Mouse (Mus musculus) midbrain, postnatal 0 days (tissue): ENCODE measurements around the gene Dlg2. TPM values are rescaled to one million over a fixed set of nuclear protein-coding genes. Genes with fewer than 3 reads are reported as not detected.

ENCODE experiments used
- ATAC-seq: fragments of 200-750 bp; cut with Nextera tagmentation; 2 replicates; pipeline ENCODE4 v1.8.0; 2017; ENCODE audit warnings: moderate number of reproducible peaks, mild to moderate bottlenecking, moderate TSS enrichment, moderate library complexity; ENCODE audit not compliant: low FRiP score
- DNase-seq: peaks from one replicate; pipeline ENCODE4 v3.0.0-alpha.2; 2015; ENCODE audit warnings: low spot score
- H3K27ac ChIP-seq: fragments of 300-500 bp; sonication (generic); 2 replicates; pipeline ENCODE4 v1.5.1; 2014; ENCODE audit warnings: low read depth, mild to moderate bottlenecking, low read length, mixed read lengths
- H3K27me3 ChIP-seq: fragments of 300-500 bp; sonication (generic); 2 replicates; pipeline ENCODE4 v1.6.1; 2014; ENCODE audit warnings: low read length, control low read depth, mixed read lengths; ENCODE audit not compliant: insufficient read depth
- H3K36me3 ChIP-seq: fragments of 300-500 bp; sonication (generic); 2 replicates; pipeline ENCODE4 v1.6.1; 2014; ENCODE audit warnings: low read length, control low read depth, mixed read lengths; ENCODE audit not compliant: insufficient read depth
- H3K4me1 ChIP-seq: fragments of 300-500 bp; sonication (generic); 2 replicates; pipeline ENCODE4 v1.6.1; 2014; ENCODE audit warnings: mild to moderate bottlenecking, control low read depth, antibody characterized with exemption, low read length, mixed read lengths; ENCODE audit not compliant: insufficient read depth
- H3K4me2 ChIP-seq: fragments of 300-500 bp; sonication (generic); 2 replicates; pipeline ENCODE4 v1.6.1; 2014; ENCODE audit warnings: low read depth, mild to moderate bottlenecking, low read length, mixed read lengths; ENCODE audit not compliant: poor library complexity, severe bottlenecking
- H3K4me3 ChIP-seq: fragments of 300-500 bp; sonication (generic); 2 replicates; pipeline ENCODE4 v1.5.1; 2014; ENCODE audit warnings: low read depth, mild to moderate bottlenecking, low read length, moderate library complexity
- H3K9ac ChIP-seq: fragments of 300-500 bp; sonication (generic); replicated peaks from 2 replicates; pipeline ENCODE4 v1.6.1; 2014; ENCODE audit warnings: mild to moderate bottlenecking, low read length, moderate library complexity, mixed read lengths; ENCODE audit not compliant: poor library complexity, severe bottlenecking
- H3K9me3 ChIP-seq: fragments of 300-500 bp; sonication (generic); 2 replicates; pipeline ENCODE4 v1.6.1; 2016; ENCODE audit warnings: low read length, control low read depth
- CTCF ChIP-seq: IDR thresholded peaks from 2 replicates; pipeline ENCODE4 v1.5.1; 2016; ENCODE audit warnings: antibody characterized with exemption, mild to moderate bottlenecking
- WGBS: fragments of 180-500 bp; shearing (Covaris S2); extraction: QIAGEN DNeasy Blood & Tissue Kit; methylation state at CpG from one replicate; pipeline ENCODE4 v1.1.7; 2014; 5-methylcytosine and 5-hydroxymethylcytosine counted together
- polyA plus RNA-seq: library from polyadenylated mRNA; unstranded; fragments of >200 nt; fragmentation: Nextera tagmentation; extraction: Ambion mirVana; gene quantifications from 2 replicates; pipeline ENCODE4 v1.2.1, GENCODE M21; 2015
- total RNA-seq: library from RNA; depleted of rRNA; stranded (reverse); fragments of >200 nt; gene quantifications from 2 replicates; pipeline ENCODE4 v1.2.3, GENCODE M21; 2014

Dlg2 gene
- total and polyA plus RNA-seq, 2 experiments from 2014 or later: 21.6 to 126 TPM

DNA sequence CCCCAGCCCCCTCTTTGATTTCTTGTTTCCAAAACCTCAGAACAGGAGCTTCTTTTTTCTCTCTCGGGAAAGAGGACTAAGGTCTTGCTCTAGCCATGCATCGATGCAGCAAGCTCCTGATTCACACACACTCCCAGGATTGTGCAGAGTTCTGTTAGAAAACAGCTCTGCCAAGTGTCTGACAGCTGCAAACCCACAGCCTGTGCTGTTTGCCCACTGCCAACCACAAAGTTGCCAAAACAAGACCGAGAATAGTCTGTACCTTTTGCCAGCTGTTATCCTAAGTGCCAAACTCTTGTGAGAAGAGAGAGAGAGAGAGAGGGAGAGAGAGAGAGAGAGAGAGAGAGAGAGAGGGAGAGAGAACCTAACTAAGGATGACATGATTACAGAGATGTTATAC is 1948.2 kb downstream of the Dlg2 start:
- H3K27ac ChIP-seq: no peak overlapping the region
- no peak for TF ChIP-seq CTCF
- peak; percentile 52 for DNase-seq
- H3K4me2 ChIP-seq: no peak overlapping the region
- 87% methylated on average over 3 of the region's 3 CpGs for WGBS
- no peaks in the 10 kb centered on the region for H3K9me3 ChIP-seq
- ATAC-seq: no peak
- H3K4me3 ChIP-seq: no peak overlapping the region
- H3K9ac ChIP-seq: no peak overlapping the region
- H3K36me3 ChIP-seq: no peaks in the 10 kb centered on the region
- H3K27me3 ChIP-seq: no peaks in the 10 kb centered on the region
- H3K4me1 ChIP-seq: no peaks in the 10 kb centered on the region

DNA sequence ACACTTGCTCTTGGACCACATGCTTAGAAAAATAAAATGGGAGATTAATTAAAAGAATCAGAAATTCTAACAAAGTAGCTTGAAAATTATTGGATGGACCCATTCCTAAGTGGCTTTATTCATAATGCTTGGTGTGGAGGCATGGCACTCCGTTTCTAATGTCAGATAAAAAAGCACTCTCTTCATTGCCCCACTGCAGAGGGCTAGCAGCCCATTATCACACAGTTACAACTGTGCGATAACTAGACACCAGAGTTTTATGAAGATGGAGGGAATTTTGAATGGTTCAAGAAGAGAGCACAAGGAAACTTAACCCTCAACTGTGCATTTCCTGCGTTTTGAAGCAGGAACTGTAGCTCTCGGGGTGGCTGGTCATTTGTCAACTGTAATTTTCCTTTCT is 1950.8 kb downstream of the Dlg2 start:
- Histone ChIP-seq H3K4me3 (no peak overlapping the region), H3K36me3 (no peaks in the 10 kb centered on the region), H3K27ac (no peak overlapping the region), H3K9ac (no peak overlapping the region), H3K4me2 (no peak overlapping the region), H3K9me3 (no peaks in the 10 kb centered on the region), H3K4me1 (no peaks in the 10 kb centered on the region), H3K27me3 (no peaks in the 10 kb centered on the region)
- 82% methylated on average over 4 of the region's 4 CpGs for WGBS
- ATAC-seq (no peak), DNase-seq (no peak)
- TF ChIP-seq CTCF: no peak

DNA sequence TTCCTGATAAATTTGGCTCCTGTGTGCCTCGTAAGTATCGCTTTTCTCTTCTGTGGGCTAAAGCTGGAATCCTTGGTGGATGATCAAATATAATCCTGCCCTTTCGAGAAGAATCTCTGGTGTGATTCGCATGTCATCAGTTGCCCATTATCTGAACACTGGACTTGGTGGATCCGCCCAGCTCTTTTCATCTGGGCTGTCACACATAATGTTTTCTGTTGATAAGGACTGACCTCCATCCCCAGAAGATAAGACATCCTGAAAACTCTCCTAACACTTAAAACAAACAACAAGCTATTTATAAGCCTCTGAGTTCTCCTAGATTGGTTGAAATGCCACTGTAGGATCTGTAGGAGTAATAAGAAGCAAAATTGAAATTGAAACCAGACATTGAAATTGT is 1952.2 kb downstream of the Dlg2 start:
- TF ChIP-seq CTCF: no peak
- H3K4me2 ChIP-seq: no peak overlapping the region
- no peak overlapping the region for H3K27ac ChIP-seq
- no peak for DNase-seq
- no peaks in the 10 kb centered on the region for H3K9me3 ChIP-seq
- H3K4me3 ChIP-seq: no peak overlapping the region
- H3K36me3 ChIP-seq: no peaks in the 10 kb centered on the region
- no peaks in the 10 kb centered on the region for H3K4me1 ChIP-seq
- no peaks in the 10 kb centered on the region for H3K27me3 ChIP-seq
- H3K9ac ChIP-seq: no peak overlapping the region
- ATAC-seq: no peak
- 70% methylated on average over 5 of the region's 5 CpGs for WGBS

DNA sequence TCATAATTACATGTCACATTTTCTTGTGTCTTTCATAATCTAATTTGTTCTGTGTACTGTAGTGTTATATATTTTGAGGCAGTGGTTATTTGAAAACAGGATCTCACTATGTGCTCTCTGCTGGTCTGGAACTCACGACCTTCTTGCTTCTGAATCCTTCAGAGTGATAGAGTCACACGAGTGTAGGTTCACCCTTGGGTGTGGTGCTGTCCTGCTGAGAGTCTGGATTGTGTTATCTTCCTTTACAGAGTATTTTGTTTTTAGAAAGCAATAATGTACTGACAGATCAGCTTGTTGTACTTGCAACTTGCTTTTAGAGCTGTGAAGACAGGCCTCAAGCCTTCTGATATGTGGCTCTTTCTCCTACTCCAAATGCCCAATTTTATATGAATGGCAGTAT is 1953.8 kb downstream of the Dlg2 start:
- H3K36me3 ChIP-seq: no peaks in the 10 kb centered on the region
- no peak overlapping the region for H3K9ac ChIP-seq
- DNase-seq (no peak), ATAC-seq (no peak)
- H3K4me1 ChIP-seq: no peaks in the 10 kb centered on the region
- 83% methylated on average over 2 of the region's 2 CpGs for WGBS
- no peak overlapping the region for H3K4me2 ChIP-seq
- TF ChIP-seq CTCF: no peak
- no peaks in the 10 kb centered on the region for H3K9me3 ChIP-seq
- no peak overlapping the region for H3K4me3 ChIP-seq
- H3K27me3 ChIP-seq: no peaks in the 10 kb centered on the region
- no peak overlapping the region for H3K27ac ChIP-seq

DNA sequence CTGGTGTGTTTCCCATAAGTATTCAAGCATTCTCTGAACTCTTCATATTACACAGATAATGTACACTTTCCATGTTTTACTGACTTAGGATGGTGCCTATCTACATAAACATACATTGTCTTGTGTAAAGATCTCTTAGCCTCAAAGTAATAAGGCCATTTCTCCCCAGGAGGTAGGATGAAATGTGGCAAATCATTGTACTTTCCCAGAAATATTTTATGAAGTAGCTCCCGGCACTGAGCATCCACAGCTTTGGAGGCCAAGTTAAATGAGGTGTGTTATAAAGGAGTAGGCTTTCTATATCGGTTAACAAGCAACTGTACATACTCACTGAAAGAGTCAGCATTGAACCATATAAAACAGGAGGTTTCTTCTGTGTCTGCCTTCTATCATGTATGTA is 1960.7 kb downstream of the Dlg2 start:
- H3K9me3 ChIP-seq: no peaks in the 10 kb centered on the region
- H3K4me3 ChIP-seq: no peak overlapping the region
- H3K9ac ChIP-seq: no peak overlapping the region
- DNase-seq (no peak), ATAC-seq (no peak)
- H3K36me3 ChIP-seq: peaks cover 3% of the 10 kb centered on the region; the same call in 1 of the 2 replicates
- TF ChIP-seq CTCF: no peak
- 84% methylated on average over 2 of the region's 2 CpGs for WGBS
- no peaks in the 10 kb centered on the region for H3K4me1 ChIP-seq
- H3K27ac ChIP-seq: no peak overlapping the region
- H3K4me2 ChIP-seq: no peak overlapping the region
- no peaks in the 10 kb centered on the region for H3K27me3 ChIP-seq

DNA sequence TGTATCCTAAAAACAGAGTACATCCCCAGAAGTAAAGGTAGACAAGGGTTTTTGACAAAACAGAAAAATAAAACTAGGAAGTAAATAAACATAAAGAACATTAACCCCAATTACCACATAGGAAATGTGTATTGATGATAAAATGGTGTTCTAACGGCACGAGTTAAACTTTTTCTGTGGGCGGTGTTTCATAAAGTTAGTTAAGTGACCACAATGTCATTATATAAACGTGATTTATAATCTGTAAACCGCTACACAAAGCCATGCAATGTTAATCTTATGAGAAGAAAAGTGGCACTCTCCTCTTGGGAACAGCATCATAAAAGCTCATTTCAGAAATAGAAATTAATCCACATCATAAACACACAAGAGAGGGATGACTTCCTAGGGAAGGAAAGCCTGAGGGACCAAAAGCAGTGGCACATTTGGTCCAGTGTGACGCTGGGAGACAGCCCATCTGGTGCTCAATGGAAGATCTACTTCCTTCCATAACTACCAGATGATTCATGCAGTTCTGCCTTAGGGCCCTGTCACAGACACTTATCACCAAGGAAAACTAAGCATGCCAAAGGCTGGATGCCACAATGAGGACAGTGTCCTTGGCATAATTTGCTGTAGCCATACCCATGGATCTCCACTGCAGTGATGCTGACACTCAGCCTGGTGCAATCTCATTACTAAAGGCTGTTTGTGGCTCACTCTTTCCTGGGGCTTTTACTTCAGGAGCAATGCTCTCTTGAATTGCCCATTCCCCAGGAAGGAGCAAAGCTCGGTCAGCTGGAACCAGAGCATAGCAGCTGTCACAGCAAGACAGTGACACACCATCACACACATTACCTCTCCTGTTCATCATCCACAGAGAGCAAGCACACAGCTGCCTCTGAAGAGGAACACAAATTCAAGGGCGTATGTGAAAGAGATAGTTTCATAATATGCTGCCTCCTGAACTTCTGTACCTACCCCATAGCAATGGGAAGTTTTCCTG is 1963.3 kb downstream of the Dlg2 start:
- H3K4me2 ChIP-seq: no peak overlapping the region
- WGBS: 84% methylated on average over 8 of the region's 8 CpGs
- no peak overlapping the region for H3K4me3 ChIP-seq
- peaks cover 3% of the 10 kb centered on the region; the same call in 1 of the 2 replicates for H3K36me3 ChIP-seq
- TF ChIP-seq CTCF: no peak
- H3K9me3 ChIP-seq: no peaks in the 10 kb centered on the region
- no peaks in the 10 kb centered on the region for H3K27me3 ChIP-seq
- H3K27ac ChIP-seq: no peak overlapping the region
- ATAC-seq: no peak
- no peak overlapping the region for H3K9ac ChIP-seq
- no peaks in the 10 kb centered on the region for H3K4me1 ChIP-seq
- peak; percentile 47 for DNase-seq
